Mouse (Mus musculus) midbrain, postnatal 0 days (tissue): ENCODE data around the gene Gm20388. TPM values are rescaled to one million over a fixed set of nuclear protein-coding genes. Genes with fewer than 3 reads are reported as not detected.

Experiments used
- ATAC-seq: fragments of 200-750 bp; cut with Nextera tagmentation; 2 replicates; pipeline ENCODE4 v1.8.0; 2017; ENCODE audit warnings: moderate number of reproducible peaks, mild to moderate bottlenecking, moderate TSS enrichment, moderate library complexity; ENCODE audit not compliant: low FRiP score
- DNase-seq: peaks from one replicate; pipeline ENCODE4 v3.0.0-alpha.2; 2015; ENCODE audit warnings: low spot score
- H3K27ac ChIP-seq: fragments of 300-500 bp; sonication (generic); 2 replicates; pipeline ENCODE4 v1.5.1; 2014; ENCODE audit warnings: low read depth, mild to moderate bottlenecking, low read length, mixed read lengths
- H3K27me3 ChIP-seq: fragments of 300-500 bp; sonication (generic); 2 replicates; pipeline ENCODE4 v1.6.1; 2014; ENCODE audit warnings: low read length, control low read depth, mixed read lengths; ENCODE audit not compliant: insufficient read depth
- H3K36me3 ChIP-seq: fragments of 300-500 bp; sonication (generic); 2 replicates; pipeline ENCODE4 v1.6.1; 2014; ENCODE audit warnings: low read length, control low read depth, mixed read lengths; ENCODE audit not compliant: insufficient read depth
- H3K4me1 ChIP-seq: fragments of 300-500 bp; sonication (generic); 2 replicates; pipeline ENCODE4 v1.6.1; 2014; ENCODE audit warnings: mild to moderate bottlenecking, control low read depth, antibody characterized with exemption, low read length, mixed read lengths; ENCODE audit not compliant: insufficient read depth
- H3K4me2 ChIP-seq: fragments of 300-500 bp; sonication (generic); 2 replicates; pipeline ENCODE4 v1.6.1; 2014; ENCODE audit warnings: low read depth, mild to moderate bottlenecking, low read length, mixed read lengths; ENCODE audit not compliant: poor library complexity, severe bottlenecking
- H3K4me3 ChIP-seq: fragments of 300-500 bp; sonication (generic); 2 replicates; pipeline ENCODE4 v1.5.1; 2014; ENCODE audit warnings: low read depth, mild to moderate bottlenecking, low read length, moderate library complexity
- H3K9ac ChIP-seq: fragments of 300-500 bp; sonication (generic); replicated peaks from 2 replicates; pipeline ENCODE4 v1.6.1; 2014; ENCODE audit warnings: mild to moderate bottlenecking, low read length, moderate library complexity, mixed read lengths; ENCODE audit not compliant: poor library complexity, severe bottlenecking
- H3K9me3 ChIP-seq: fragments of 300-500 bp; sonication (generic); 2 replicates; pipeline ENCODE4 v1.6.1; 2016; ENCODE audit warnings: low read length, control low read depth
- CTCF ChIP-seq: IDR thresholded peaks from 2 replicates; pipeline ENCODE4 v1.5.1; 2016; ENCODE audit warnings: antibody characterized with exemption, mild to moderate bottlenecking
- WGBS: fragments of 180-500 bp; shearing (Covaris S2); extraction: QIAGEN DNeasy Blood & Tissue Kit; methylation state at CpG from one replicate; pipeline ENCODE4 v1.1.7; 2014; 5-methylcytosine and 5-hydroxymethylcytosine counted together
- polyA plus RNA-seq: library from polyadenylated mRNA; unstranded; fragments of >200 nt; fragmentation: Nextera tagmentation; extraction: Ambion mirVana; gene quantifications from 2 replicates; pipeline ENCODE4 v1.2.1, GENCODE M21; 2015
- total RNA-seq: library from RNA; depleted of rRNA; stranded (reverse); fragments of >200 nt; gene quantifications from 2 replicates; pipeline ENCODE4 v1.2.3, GENCODE M21; 2014

Gene Gm20388
- total and polyA plus RNA-seq, 2 experiments from 2014 or later, result 74.2 TPM; not detected in 1

GRCm38 (mm10) chr8:124361773-124362427 lies 4451.3 kb downstream of the Gm20388 start:
- Histone ChIP-seq H3K9me3 (no peaks in the 10 kb centered on the region), H3K9ac (no peak overlapping the region), H3K36me3 (no peaks in the 10 kb centered on the region), H3K4me3 (no peak overlapping the region), H3K4me2 (no peak overlapping the region), H3K4me1 (no peaks in the 10 kb centered on the region), H3K27me3 (no peaks in the 10 kb centered on the region), H3K27ac (no peak overlapping the region)
- TF ChIP-seq CTCF, result no peak
- 84% methylated on average over 11 of the region's 11 CpGs for WGBS
- DNase-seq, result no peak
- ATAC-seq, result no peak

GRCm38 (mm10) chr8:124362589-124362988 lies 4451.9 kb downstream of the Gm20388 start:
- H3K9me3 ChIP-seq, result no peaks in the 10 kb centered on the region
- no peak overlapping the region for H3K4me2 ChIP-seq
- 90% methylated on average over 7 of the region's 7 CpGs for WGBS
- ATAC-seq (no peak), DNase-seq (no peak)
- H3K27me3 ChIP-seq, result no peaks in the 10 kb centered on the region
- H3K9ac ChIP-seq, result no peak overlapping the region
- H3K4me1 ChIP-seq, result no peaks in the 10 kb centered on the region
- no peaks in the 10 kb centered on the region for H3K36me3 ChIP-seq
- H3K27ac ChIP-seq, result no peak overlapping the region
- TF ChIP-seq CTCF, result no peak
- no peak overlapping the region for H3K4me3 ChIP-seq

GRCm38 (mm10) chr8:124363337-124363736 lies 4452.7 kb downstream of the Gm20388 start:
- Histone ChIP-seq H3K4me2 (no peak overlapping the region), H3K4me3 (no peak overlapping the region), H3K36me3 (no peaks in the 10 kb centered on the region), H3K27me3 (no peaks in the 10 kb centered on the region), H3K9ac (no peak overlapping the region), H3K9me3 (no peaks in the 10 kb centered on the region), H3K27ac (no peak overlapping the region), H3K4me1 (no peaks in the 10 kb centered on the region)
- 93% methylated on average over 15 of the region's 15 CpGs for WGBS
- no peak for DNase-seq
- no peak for ATAC-seq
- TF ChIP-seq CTCF, result no peak

GRCm38 (mm10) chr8:124368213-124368612 lies 4457.6 kb downstream of the Gm20388 start:
- TF ChIP-seq CTCF, result peak; percentile 89
- Histone ChIP-seq H3K27me3 (no peaks in the 10 kb centered on the region), H3K9ac (no peak overlapping the region), H3K4me3 (no peak overlapping the region), H3K4me2 (no peak overlapping the region), H3K27ac (no peak overlapping the region), H3K36me3 (no peaks in the 10 kb centered on the region), H3K9me3 (no peaks in the 10 kb centered on the region), H3K4me1 (no peaks in the 10 kb centered on the region)
- DNase-seq, result peak; percentile 88
- WGBS, result 18% methylated on average over 8 of the region's 8 CpGs
- ATAC-seq, result 0 out of 2 replicates have a peak, but pooled peaks have one; percentile 34

GRCm38 (mm10) chr8:124370422-124371183 lies 4460.0 kb downstream of the Gm20388 start:
- Histone ChIP-seq H3K36me3 (peaks cover 11% of the 10 kb centered on the region), H3K4me3 (no peak overlapping the region), H3K27me3 (no peaks in the 10 kb centered on the region), H3K27ac (no peak overlapping the region), H3K9ac (no peak overlapping the region), H3K4me1 (no peaks in the 10 kb centered on the region), H3K4me2 (no peak overlapping the region), H3K9me3 (no peaks in the 10 kb centered on the region)
- no peak for TF ChIP-seq CTCF
- 75% methylated on average over 17 of the region's 17 CpGs for WGBS
- ATAC-seq (no peak), DNase-seq (no peak)
